Mouse (Mus musculus): Measurements from ENCODE around the gene Porcn.

Porcn gene

DNA sequence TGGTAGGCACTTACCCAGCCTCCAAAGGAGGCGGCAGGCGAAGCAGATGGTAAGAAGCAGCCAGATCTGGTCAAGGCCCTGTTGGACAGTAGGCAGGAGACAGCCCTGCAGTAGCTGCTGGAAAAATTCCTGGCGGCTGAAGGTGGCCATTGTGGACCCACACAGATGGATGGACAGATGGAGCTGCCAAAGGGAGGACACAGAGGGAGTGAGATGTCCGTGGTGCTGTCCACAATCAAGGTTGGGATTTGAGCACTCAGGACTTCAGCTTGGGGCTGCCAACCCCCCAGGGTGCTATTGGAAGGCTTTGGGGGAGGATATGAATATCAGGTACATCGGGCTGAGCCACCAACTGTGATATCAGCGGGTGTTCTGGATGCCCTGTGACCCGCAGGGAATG is 774 bp downstream of the Porcn start:
- no peak for DNase-seq

DNA sequence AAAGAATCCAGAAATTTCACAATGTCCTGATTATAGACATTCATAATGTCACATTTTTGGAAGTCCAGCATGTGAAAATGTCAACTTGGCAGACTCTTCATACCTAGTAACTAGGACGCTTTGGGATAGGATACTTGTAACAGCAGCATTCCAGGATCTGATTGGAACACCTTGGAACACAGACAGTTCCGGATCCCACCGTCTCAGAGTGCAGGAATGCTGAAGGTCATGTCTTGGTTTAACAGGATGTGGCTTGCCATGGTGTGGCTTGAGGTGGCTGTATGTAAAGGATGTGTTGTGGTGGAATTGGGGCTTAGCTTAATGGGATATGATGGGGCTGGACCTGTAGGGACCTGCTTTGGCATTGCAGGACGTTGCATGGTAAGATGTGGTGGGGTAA is 1.2 kb downstream of the Porcn start:
- DNase-seq = no peak

DNA sequence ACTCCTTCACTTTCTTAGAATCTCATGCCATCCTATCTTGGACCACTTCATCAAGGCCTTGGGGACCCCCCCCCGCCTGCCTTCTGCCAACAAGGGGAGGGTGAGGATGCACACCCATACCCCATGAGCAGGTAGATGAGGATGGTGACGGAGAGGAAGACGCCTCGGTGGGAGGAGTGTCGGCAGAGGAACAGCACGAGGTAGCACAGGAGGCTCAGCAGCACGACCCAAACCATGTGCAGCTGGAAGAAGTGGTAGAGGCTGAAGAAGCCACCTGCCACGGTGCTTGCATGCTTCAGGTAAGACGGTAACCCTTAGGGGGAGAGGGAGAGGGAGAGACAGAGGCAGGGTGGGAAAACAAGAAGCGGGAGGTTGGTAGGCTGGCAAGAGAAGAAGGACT is 2.2 kb downstream of the Porcn start:
- no peak for DNase-seq

DNA sequence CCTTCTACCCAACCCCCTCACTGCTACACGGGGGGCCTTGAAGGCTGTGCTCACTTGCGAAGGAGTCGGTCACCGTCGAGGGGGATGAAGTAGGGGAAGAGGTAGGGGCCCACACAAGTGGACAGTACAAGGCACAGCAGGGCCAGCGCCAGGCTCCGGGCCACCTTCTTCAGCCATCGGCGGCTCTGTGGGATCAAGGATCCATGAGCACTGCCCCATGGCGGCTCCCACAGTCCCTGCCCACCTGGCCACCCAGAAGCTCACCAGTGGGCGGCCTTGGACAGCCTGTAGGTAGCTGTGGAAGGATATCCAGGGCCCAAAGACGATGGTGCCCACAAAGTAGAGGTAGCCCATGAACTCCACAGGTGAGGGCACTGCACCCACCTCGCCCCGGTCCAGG is 3.2 kb downstream of the Porcn start:
- no peak for DNase-seq

DNA sequence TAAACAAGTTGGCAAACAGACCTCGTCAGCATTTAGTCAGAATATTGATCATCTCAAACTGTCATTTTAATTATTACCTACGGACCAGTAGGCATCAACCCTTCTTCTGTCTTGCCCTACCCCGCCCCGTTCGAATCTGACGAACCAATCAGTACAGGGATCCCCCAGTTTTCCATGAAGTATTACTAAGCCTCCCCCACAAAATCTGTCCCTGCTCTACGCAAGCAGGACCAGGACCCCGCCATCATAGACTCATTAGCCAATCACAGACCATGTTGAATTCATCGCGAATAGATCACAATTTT is 13.0 kb downstream of the Porcn start, which contains the start of gene Ebp:
TSS of gene Ebp (minus strand) at position 94 of the 305 bp plus-strand sequence.
- no peak for DNase-seq

DNA sequence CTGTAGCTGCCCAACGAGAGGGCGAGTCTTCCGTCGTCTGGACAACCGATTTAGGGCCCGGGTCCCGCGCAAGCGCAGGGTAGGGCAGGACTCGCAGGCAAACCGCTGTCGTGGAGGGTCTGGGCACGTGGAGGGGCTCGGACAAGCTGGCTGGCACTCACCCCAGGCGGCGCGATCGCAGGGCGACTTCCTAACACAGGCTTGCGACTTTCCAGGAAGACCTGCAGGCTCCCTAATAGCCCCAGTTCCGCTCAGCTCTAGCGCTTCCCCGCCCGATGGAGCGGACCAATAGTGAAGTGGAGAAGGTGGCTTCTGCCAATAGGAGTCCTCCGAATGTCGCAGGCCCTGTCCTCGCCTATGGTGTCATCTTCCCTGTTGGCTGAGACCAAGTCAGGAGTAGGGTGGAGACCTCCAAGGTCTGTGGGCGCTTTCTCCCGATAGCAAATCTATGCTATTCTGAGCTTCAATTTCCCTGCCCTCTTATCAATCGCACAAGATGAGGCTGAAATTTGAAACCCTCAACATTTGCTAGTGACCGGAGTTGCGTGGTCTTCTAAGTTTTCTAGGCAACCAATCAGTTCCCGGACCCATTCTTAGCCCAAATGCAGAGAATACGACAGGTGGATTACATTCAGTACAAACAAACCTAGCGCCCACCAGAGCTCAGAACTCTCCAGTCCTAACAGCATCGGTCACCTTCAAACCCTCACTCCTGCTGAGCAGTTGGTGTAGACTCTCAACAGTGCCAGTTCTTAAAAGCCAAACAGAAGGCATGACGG is 13.5 kb downstream of the Porcn start:
- DNase-seq = peak; percentile 71 to 78

DNA sequence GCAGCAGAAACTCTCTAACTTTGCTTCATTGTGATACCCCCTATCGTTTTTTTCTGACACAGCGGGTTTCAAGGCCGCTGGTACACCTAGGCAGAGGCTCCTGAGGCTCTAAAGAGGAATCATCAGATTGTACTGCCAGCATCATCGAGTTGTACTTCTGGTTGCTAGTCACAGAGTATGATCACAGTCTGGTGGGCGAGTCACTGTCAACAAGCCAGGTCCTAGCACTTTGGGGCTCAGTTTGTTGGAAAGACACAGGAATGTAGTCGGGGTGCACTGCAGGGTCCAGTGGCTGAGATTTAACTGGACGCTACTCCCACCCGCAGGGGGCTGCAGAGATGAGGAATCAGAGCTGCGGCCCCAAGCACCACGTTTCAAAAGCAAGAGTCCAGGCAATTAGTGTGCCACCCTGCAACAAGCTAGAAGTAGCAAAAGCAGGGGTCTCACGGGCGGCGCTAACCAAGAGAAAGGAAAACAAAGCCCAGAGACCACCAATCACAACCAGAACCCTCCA is 14.1 kb downstream of the Porcn start:
- DNase-seq = no peak

DNA sequence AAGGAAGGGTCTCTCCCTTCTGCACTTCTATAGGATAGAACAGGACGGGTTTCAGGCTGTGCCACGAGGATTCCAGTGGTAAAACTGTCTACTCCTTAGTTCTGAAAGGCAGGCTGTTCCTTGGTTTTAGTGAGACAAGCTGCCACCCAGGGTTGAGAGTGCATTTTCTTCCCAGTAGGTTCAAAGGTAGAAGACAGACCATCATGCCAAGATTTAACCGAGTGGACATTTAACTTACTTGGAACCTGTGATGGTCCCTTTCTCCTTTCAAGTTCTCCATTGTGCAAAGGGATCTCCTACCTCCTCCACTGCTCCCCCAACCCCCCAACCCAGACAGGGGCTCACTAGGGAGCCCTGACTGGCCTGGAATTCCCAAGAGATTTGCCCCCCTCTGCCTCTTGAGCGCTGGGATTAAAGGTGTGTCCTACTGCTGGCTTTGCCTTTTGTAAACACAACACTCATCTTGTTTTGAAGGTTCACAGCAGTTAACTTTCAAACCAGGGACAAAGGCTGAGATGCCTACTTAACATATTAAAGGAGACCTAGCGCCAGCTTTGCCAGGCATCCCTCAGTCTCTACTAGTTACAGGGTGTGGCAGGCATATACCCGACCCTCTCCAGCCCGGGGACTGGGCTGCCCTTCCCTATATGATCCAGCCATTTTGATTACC is 23.3 kb downstream of the Porcn start:
- no peak for DNase-seq

DNA sequence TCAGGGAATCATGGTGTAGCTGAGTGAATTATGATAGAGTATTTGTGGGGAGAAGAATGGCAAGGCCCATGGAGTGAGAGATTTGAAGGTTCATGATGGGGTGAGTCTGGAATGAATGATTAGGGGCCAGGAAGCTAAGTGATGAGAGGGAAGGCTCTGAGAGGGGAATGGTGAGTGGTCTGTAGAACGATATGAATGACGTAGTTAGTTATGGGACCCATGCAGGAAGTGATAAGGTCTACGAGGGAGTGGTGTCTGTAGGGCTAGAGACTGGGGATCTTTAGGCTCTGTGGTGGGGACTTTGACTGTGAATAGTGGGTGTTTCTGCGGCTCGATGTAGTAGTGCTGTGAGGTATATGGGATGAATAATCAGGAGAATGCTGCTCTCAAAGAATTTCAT is 26.7 kb downstream of the Porcn start:
- DNase-seq = no peak

DNA sequence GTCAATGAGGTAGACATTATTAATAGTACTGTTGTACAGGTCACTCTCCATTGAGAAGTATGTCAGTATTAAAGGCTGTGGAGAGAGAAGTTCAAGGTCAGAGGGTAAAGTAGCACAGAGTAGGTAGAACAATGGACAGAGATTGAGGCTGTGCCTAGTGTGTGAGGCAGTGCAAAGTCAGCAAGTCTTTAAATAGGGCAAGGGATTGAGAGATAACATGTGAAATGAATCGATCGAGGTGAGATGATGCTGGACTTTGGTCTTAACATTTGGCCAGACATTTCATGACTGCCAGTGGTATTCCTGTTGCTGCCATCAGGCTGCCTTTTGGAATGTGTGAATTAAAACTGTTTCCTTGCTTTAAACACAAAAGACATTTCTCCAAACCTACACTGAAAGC is 27.5 kb downstream of the Porcn start:
- DNase-seq = no peak

DNA sequence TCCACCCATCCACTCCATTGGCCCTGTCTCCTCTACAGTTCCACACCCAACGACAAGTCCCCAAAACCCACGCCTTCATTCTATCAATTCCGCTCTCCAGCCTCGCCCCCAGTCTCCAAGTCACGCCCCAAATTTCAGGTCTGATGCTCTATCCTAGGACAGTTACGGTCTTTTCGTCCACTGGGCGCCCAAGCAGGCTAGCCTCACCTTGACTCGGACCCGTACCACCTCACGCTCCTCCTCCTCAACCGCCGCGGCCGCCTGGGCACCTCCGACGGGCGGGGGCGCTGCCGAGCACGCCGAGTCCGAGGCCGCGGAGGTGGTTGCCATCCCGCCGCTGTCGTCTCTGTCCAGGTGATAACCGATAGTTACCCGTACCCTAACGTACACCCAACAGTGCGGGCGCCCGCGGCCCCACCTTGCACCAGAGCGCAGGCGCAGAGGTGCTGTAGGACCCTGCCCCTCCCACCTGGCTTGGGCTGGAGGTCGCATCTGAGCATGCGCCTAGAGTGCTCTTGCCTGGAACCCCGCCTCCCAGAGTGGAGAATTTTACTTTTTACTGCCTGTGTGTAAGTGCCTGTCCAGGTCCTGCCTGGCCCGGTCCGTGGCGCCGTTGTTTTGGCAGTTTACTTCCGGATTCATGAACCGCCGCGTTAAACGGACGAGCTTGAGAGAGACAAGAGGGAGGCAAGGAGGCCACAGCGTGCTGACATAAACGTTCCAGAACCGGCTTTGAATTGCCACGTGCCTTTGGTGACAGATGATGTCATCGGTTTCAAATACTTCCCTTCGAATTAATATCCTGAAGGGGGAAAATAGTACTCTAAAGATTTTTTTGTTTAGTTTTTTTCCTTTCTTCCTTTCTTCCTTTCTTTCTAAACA is 30.6 kb downstream of the Porcn start, which contains the start of gene Tbc1d25:
TSS of gene Tbc1d25 (minus strand) at position 678 of the 882 bp plus-strand sequence.
- DNase-seq = peak; percentile 70 to 78

DNA sequence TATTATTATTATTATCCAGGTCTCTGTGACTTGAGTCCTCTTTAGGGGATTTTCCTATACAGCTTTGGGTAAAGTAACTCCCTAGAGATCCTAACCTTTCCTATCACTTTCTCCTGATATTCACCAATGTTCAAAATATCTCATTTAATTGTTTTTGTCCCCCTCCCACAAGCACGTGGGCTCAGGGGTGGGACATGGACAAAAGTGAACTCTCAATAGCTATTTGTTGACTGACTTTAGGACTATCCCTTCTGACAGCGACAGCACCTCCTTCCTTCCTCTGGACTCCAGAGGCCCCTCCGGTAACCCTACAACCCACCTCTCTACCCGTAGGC is 31.2 kb downstream of the Porcn start:
- DNase-seq = no peak

DNA sequence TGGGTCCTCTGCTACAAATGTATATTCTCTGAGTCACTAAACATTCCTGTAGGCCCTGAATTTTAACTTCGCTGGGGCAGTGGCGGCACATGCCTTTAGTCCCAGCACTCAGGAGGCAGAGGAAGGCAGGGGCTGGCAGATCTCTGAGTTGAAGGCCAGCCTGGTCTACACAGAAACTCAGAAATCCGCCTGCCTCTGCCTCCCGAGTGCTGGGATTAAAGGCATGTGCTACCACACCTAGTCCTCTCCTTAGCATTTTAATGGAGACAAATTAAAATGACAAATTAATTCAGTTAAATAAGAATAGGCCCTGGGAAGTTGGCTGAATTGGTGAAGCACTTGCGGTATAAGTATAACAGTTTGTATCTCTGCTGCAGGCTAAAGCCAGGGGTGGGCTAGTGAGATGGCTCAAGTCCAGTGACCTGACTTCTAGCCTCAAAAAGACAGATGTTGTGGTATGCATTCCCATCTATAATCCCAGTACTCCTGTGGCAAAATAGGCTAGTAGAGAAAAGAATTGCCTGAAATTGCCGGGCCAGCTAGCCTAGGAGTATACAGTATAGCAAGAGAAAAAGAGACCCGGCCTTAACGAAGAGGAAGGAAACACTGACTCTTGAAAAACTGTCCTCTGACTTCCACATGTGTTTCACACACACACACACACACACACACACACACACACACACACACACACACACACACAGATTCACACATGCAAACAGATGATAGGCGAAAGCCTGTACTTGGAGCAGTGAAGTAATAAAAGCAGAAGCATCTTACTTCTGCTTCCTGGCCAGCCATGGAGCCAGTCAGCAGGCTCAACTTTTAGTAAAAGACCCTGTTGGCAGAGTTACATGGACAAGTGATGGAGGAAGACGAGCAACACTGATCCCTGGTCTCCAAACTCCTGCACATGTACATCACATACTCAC is 38.3 kb downstream of the Porcn start:
- DNase-seq = no peak

DNA sequence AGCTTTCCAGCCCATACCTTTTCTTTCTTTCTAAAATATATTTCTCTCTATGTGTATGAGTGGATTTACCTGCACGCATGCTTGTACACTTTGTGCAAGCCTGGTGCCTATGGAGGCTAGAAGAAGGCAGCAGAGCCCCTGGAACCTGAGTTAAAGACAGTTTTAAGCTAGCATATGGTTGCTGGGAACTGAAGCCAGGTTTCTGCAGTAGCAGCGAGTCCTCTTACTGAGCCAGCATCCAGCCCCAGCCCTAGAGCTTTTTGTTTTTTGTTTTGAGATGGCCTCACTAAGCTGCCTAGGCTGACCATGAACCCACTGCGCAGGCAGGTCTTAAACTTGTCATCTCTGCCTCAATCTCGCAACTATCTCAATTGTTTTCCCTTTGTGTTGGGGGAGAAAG is 41.9 kb downstream of the Porcn start:
- no peak for DNase-seq

DNA sequence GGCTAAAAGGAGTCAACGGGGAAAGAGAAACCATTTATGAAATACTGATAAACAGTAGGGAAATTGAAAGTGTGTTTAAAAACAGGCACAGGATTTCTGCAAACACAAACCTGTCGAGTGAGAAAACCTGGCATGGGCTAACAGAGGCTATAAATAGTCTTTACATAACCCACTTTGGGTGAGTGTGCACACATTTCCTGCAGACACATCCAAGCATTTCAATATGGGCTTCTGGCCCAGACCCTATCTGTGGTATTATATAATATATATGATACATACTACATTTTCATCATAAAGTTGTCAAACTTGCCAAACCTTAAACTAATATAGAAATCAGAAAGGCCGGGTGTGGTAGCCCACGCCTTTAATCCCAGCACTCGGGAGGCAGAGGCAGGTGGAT is 43.2 kb downstream of the Porcn start:
- no peak for DNase-seq

DNA sequence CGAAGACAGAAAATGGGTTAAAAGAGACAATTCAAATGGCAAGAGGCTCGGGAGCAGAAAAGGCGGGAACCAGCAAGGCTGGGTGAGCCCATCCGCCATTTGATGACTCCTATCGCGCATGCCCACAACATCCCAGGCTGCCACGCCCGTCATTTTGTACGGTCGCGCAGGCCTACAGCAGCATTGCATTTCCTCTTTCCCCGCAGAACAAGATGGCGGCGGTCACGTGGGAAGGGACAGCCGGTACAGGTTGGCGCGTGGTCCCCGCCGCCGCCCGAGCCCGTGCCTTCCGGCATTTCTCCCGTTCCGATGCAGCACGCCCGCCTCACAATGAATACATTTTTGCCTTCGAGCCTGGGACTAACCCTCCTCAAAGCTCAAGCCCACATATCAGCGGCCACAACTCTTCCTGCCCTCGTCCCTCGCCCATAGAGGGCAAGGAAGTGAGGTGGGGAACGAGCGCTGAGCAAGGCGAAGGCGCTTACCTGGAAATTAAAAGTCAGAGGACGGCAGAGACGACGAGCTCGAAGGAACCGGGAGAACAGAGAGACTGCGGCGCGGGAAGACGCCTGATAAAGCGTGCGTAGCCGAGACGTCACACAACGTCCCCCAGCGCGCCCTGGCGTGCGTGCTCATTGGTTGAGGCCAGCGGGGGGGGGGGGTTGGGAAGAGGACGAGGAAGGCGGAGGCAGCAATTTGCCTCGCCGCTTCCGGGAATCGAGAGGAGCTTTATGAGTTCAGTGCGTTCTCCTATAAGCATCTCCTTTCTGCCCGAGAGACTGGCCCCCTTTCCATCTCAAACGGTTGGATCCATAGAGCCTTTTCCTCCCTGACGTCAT is 61.0 kb downstream of the Porcn start, which contains the start of gene Rbm3:
TSS of gene Rbm3 (minus strand) at position 728 of the 839 bp plus-strand sequence.
- peak; percentile 72 to 82 for DNase-seq

All from thymus, adult 18-20 months (tissue).